Mouse (Mus musculus) heart, adult 18-20 months (tissue): ENCODE measurements around the gene Smco2. TPM values are rescaled to one million over a fixed set of nuclear protein-coding genes. Genes with fewer than 3 reads are reported as not detected.
"Not testable (repeated sequence)": the region's sequence is repeated elsewhere in the genome, so short reads cannot be mapped to it uniquely, and the experiment has no call there.

Experiments used
- DNase-seq, 2 experiments: peaks; one replicate each; pipeline ENCODE4 v3.0.0; 2021 to 2022; ENCODE audit warnings: mixed read lengths in 1 of 2
- total RNA-seq, 2 experiments: library from RNA; stranded (reverse); gene quantifications; 2 replicates each; pipeline ENCODE4 v1.2.3; 2021

Smco2 gene
- total RNA-seq, 2 experiments from 2014 or later, result 2.2 TPM

- DNase-seq, result no peak
These were observed 7.5 kb downstream of the Smco2 start for GRCm38 (mm10) chr6:146857386-146857785.

GRCm38 (mm10) chr6:146863154-146863553, 13.2 kb downstream of the Smco2 start:
- no peak for DNase-seq

GRCm38 (mm10) chr6:146864370-146864769, 14.5 kb downstream of the Smco2 start:
- DNase-seq, result not testable (repeated sequence)

- no peak for DNase-seq
These were observed 15.8 kb downstream of the Smco2 start for GRCm38 (mm10) chr6:146865701-146866100.

GRCm38 (mm10) chr6:146871975-146872374, 22.1 kb downstream of the Smco2 start:
- DNase-seq, result no peak

GRCm38 (mm10) chr6:146874415-146874814, 24.5 kb downstream of the Smco2 start:
- DNase-seq, result no peak

GRCm38 (mm10) chr6:146876820-146877219, 26.9 kb downstream of the Smco2 start:
- no peak for DNase-seq

- no peak for DNase-seq
These were observed 27.6 kb downstream of the Smco2 start for GRCm38 (mm10) chr6:146877425-146878045.

GRCm38 (mm10) chr6:146878926-146879325, 29.0 kb downstream of the Smco2 start:
- DNase-seq, result no peak

GRCm38 (mm10) chr6:146879856-146880255, 30.0 kb downstream of the Smco2 start:
- DNase-seq, result no peak

GRCm38 (mm10) chr6:146880296-146880695, 30.4 kb downstream of the Smco2 start:
- DNase-seq, result no peak

GRCm38 (mm10) chr6:146881896-146882770, 32.2 kb downstream of the Smco2 start:
- no peak for DNase-seq

GRCm38 (mm10) chr6:146883426-146883825, 33.5 kb downstream of the Smco2 start:
- no peak for DNase-seq

- DNase-seq, result no peak
These were observed 34.3 kb downstream of the Smco2 start for GRCm38 (mm10) chr6:146884171-146884570.

GRCm38 (mm10) chr6:146884851-146885250, 34.9 kb downstream of the Smco2 start:
- DNase-seq, result peak in 1 of 2 experiments; percentile 54

- DNase-seq, result peak; percentile 96 to 98
These were observed 38.2 kb downstream of the Smco2 start, which contains the start of gene Ppfibp1 for GRCm38 (mm10) chr6:146887958-146888659. Gene Ppfibp1 (plus strand): TSS chr6:146888487.

- no peak for DNase-seq
These were observed 39.0 kb downstream of the Smco2 start for GRCm38 (mm10) chr6:146888660-146889490.

GRCm38 (mm10) chr6:146890215-146890614, 40.3 kb downstream of the Smco2 start:
- DNase-seq, result peak in 1 of 2 experiments; percentile 32

GRCm38 (mm10) chr6:146890633-146891032, 40.7 kb downstream of the Smco2 start:
- DNase-seq, result peak in 1 of 2 experiments; percentile 38

GRCm38 (mm10) chr6:146893890-146894289, 44.0 kb downstream of the Smco2 start:
- peak in 1 of 2 experiments; percentile 9 for DNase-seq

- DNase-seq, result peak in 1 of 2 experiments; percentile 11
These were observed 48.8 kb downstream of the Smco2 start for GRCm38 (mm10) chr6:146898709-146899108.

GRCm38 (mm10) chr6:146899647-146900046, 49.7 kb downstream of the Smco2 start:
- DNase-seq, result peak in 1 of 2 experiments; percentile 11
